Mouse (Mus musculus): ENCODE measurements around the gene Faf2. TPM values are rescaled to one million over a fixed set of nuclear protein-coding genes. Genes with fewer than 3 reads are reported as not detected.

The Faf2 gene
- polyA plus RNA-seq, 1 experiment, result 13.3 TPM

DNA sequence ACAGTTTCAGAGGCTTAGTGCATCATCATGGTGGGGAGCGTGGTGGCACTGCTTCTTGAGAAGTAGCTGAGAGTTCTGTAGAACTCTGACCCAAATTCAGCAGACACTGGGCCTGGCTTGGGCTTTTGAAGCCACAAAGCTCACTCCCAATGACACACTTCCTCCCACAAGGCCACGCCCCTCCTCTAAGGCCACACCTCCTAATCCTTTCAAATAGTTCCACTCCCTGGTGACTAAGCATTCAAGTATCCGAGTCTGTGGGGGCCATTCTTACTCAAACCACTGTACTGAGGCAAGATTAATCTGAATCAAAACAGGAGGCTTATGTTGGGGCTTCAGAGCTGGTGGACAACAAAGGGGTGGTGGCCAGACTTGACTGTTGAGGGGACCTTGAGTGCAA, 89.3 kb downstream of the Faf2 start:
- TF ChIP-seq POLR2A (IDR thresholded peaks at IDR 0.05; ENCODE audit: low read depth, low read length), result no peak
- TF ChIP-seq CTCF (IDR thresholded peaks at IDR 0.05; ENCODE audit: extremely low read depth, insufficient read depth, insufficient read length, insufficient replicate concordance), result no peak
- 87% methylated on average over 3 of the region's 3 CpGs for WGBS
- no peak overlapping the region for H3K4me3 ChIP-seq (ENCODE audit: extremely low read depth, insufficient read depth, insufficient read length)
- H3K27ac ChIP-seq (ENCODE audit: insufficient read depth, low read length), result no peak overlapping the region
- no peaks in the 10 kb centered on the region for H3K27me3 ChIP-seq (ENCODE audit: control insufficient read depth, insufficient read depth, low read length)
- H3K4me1 ChIP-seq (ENCODE audit: control insufficient read depth, insufficient read depth, insufficient read length), result no peaks in the 10 kb centered on the region
- H3K36me3 ChIP-seq (ENCODE audit: control insufficient read depth, insufficient read depth, low read length), result no peaks in the 10 kb centered on the region
- DNase-seq (ENCODE audit: low read depth in 1 of 2, low spot score in 2 of 2), result no peak

Other genes starting within 250 kb of the Faf2 start
- 21.0 and 38.9 TPM in 2 replicates for gene Thoc3, start 152.9 kb upstream of the Faf2 start, polyA plus RNA-seq (2012; rRNA removed)
- 6.7 and 7.3 TPM in 2 replicates for gene Simc1, start 118.0 kb upstream of the Faf2 start, polyA plus RNA-seq (2012; rRNA removed)
- gene 4833439L19Rik, start 56.3 kb upstream of the Faf2 start, polyA plus RNA-seq (2012; rRNA removed), result 39.8 and 42.9 TPM in 2 replicates
- gene Arl10, start 46.8 kb upstream of the Faf2 start, polyA plus RNA-seq (2012; rRNA removed), result 16.4 and 25.5 TPM in 2 replicates
- 6.7 and 7.0 TPM in 2 replicates for gene Nop16, start 31.7 kb upstream of the Faf2 start, polyA plus RNA-seq (2012; rRNA removed)
- 68.3 and 86.0 TPM in 2 replicates for gene Higd2a, start 31.6 kb upstream of the Faf2 start, polyA plus RNA-seq (2012; rRNA removed)
- 16.9 and 19.8 TPM in 2 replicates for gene Cltb, start 10.4 kb upstream of the Faf2 start, polyA plus RNA-seq (2012; rRNA removed)
- gene Rnf44, start 72.1 kb downstream of the Faf2 start, polyA plus RNA-seq (2012; rRNA removed), result 262 and 359 TPM in 2 replicates
- gene Cdhr2, start 79.7 kb downstream of the Faf2 start, polyA plus RNA-seq (2012; rRNA removed), result 0.04 and 0.11 TPM in 2 replicates
- gene Gprin1, start 128.1 kb downstream of the Faf2 start, polyA plus RNA-seq (2012; rRNA removed), result 0.05 and 0.06 TPM in 2 replicates
- 0.16 and 0.22 TPM in 2 replicates for gene Sncb, start 144.8 kb downstream of the Faf2 start, polyA plus RNA-seq (2012; rRNA removed)
- gene Eif4e1b, start 162.2 kb downstream of the Faf2 start, polyA plus RNA-seq (2012; rRNA removed), result not detected in 2 replicates
- gene Tspan17, start 167.6 kb downstream of the Faf2 start, polyA plus RNA-seq (2012; rRNA removed), result 5.2 and 6.2 TPM in 2 replicates